In the genomic region with DNA sequence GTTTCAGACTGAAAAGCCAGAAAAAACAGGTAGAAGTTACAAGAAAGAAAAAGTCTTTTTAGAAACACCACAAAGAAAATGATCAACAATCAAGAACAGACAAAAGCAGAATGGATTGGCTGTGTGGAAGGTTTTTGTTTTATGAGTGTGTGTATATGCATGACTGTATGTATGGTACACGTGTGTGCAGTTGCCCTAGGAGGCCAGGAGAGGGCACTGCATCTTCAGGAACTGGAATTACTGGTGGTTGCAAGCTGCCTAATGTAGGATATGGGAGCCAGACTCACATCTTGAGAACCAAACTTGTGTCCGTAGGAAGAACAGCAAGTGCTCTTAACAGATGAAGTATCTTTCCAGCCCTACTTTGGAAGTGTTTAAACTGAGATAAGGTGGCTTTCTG, we compare ENCODE assay signal across 22 mouse cellular contexts. TPM values are rescaled to one million over a fixed set of nuclear protein-coding genes. Genes with fewer than 3 reads are reported as not detected.
DNase-seq lines count a peak whose midpoint lies in the region; ATAC-seq and TF ChIP-seq lines count a peak whose summit lies in the region.
"Had no signal": no experiment of that assay in that cellular context is flagged by ENCODE, and none has a peak within 500 bp of the region (broad histone marks: within the 10 kb centered on the region; RNA-seq: fewer than 3 reads in every experiment).

No protein-coding gene starts in this region.

- no peak for TF ChIP-seq EP300 in lung, postnatal 0 days (IDR thresholded peaks at IDR 0.05)
- TF ChIP-seq EP300 in MEL (IDR thresholded peaks at IDR 0.05; ENCODE audit: low read depth in 1 of 2, low read length in 2 of 2) = no peak
- no peak for TF ChIP-seq EP300 in stomach, postnatal 0 days (optimal IDR thresholded peaks at IDR 0.05)

- WGBS in hindbrain, postnatal 0 days = 93% methylated on average over 2 of the region's 2 CpGs
- WGBS in hindbrain, embryonic 10.5 days = 85% methylated on average over 2 of the region's 2 CpGs
- WGBS in lung, postnatal 0 days = 60% methylated on average over 2 of the region's 2 CpGs
- WGBS in stomach, postnatal 0 days = 92% methylated on average over 2 of the region's 2 CpGs

- H3K9ac ChIP-seq in hindbrain, postnatal 0 days (replicated peaks; ENCODE audit: low read length) = no peak overlapping the region
- H3K9ac ChIP-seq in lung, postnatal 0 days (replicated peaks; ENCODE audit: low read depth) = no peak overlapping the region
- no peak overlapping the region for H3K9ac ChIP-seq in MEL (ENCODE audit: control insufficient read depth, low read depth, low read length, poor library complexity, severe bottlenecking)
- H3K9ac ChIP-seq in stomach, postnatal 0 days (ENCODE audit: low read length) = no peak overlapping the region
- H3K9ac ChIP-seq: heart, embryonic 13.5 days; limb, embryonic 15.5 days; lung, embryonic 15.5 days; midbrain, embryonic 15.5 days had no signal

- no peak for TF ChIP-seq POLR2A in MEL (IDR thresholded peaks at IDR 0.05; ENCODE audit: control insufficient read depth in 1 of 2, insufficient read depth in 1 of 2, low read depth in 1 of 2, low read length in 2 of 2, poor library complexity in 1 of 2)

- TF ChIP-seq RAD21 in MEL (IDR thresholded peaks at IDR 0.05; ENCODE audit: low read depth, low read length) = no peak

- no peaks in the 10 kb centered on the region for H3K27me3 ChIP-seq in hindbrain, postnatal 0 days (ENCODE audit: insufficient read depth, low read length)
- H3K27me3 ChIP-seq in hindbrain, embryonic 10.5 days (ENCODE audit: insufficient read depth, poor library complexity, severe bottlenecking) = peaks cover 34% of the 10 kb centered on the region
- H3K27me3 ChIP-seq in lung, postnatal 0 days (replicated peaks; ENCODE audit: insufficient read depth, low read length) = no peaks in the 10 kb centered on the region
- no peaks in the 10 kb centered on the region for H3K27me3 ChIP-seq in MEL (ENCODE audit: control insufficient read depth in 1 of 2, insufficient read depth in 2 of 2, low read length in 2 of 2)
- no peaks in the 10 kb centered on the region for H3K27me3 ChIP-seq in stomach, postnatal 0 days (ENCODE audit: control insufficient read depth, insufficient read depth, low read length)
- H3K27me3 ChIP-seq: heart, embryonic 13.5 days; limb, embryonic 15.5 days; lung, embryonic 15.5 days; midbrain, embryonic 15.5 days had no signal

- H3K27ac ChIP-seq in hindbrain, postnatal 0 days = no peak overlapping the region
- H3K27ac ChIP-seq in hindbrain, embryonic 10.5 days = no peak overlapping the region
- no peak overlapping the region for H3K27ac ChIP-seq in lung, postnatal 0 days (ENCODE audit: low read length)
- no peak overlapping the region for H3K27ac ChIP-seq in MEL (ENCODE audit: control insufficient read depth, low read depth, low read length)
- H3K27ac ChIP-seq in stomach, postnatal 0 days (replicated peaks) = no peak overlapping the region
- H3K27ac ChIP-seq: heart, embryonic 13.5 days; limb, embryonic 15.5 days; lung, embryonic 15.5 days; midbrain, embryonic 15.5 days had no signal

- no peak overlapping the region for H3K4me2 ChIP-seq in hindbrain, postnatal 0 days (ENCODE audit: low read depth, low read length)
- no peak overlapping the region for H3K4me2 ChIP-seq in lung, postnatal 0 days (replicated peaks; ENCODE audit: low read depth, low read length)
- no peak overlapping the region for H3K4me2 ChIP-seq in stomach, postnatal 0 days (replicated peaks; ENCODE audit: low read depth)
- H3K4me2 ChIP-seq: heart, embryonic 13.5 days; limb, embryonic 15.5 days; lung, embryonic 15.5 days; midbrain, embryonic 15.5 days had no signal

- no peak for ATAC-seq in hindbrain, postnatal 0 days
- no peak for ATAC-seq in lung, postnatal 0 days
- ATAC-seq in stomach, postnatal 0 days (ENCODE audit: low FRiP score, low TSS enrichment) = no peak
- ATAC-seq: forebrain, embryonic 14.5 days; midbrain, embryonic 15.5 days had no signal

- peaks cover 3% of the 10 kb centered on the region; the same call in 1 of the 2 replicates for H3K4me1 ChIP-seq in hindbrain, postnatal 0 days (ENCODE audit: insufficient read depth, low read length)
- peaks cover 11% of the 10 kb centered on the region for H3K4me1 ChIP-seq in hindbrain, embryonic 10.5 days (replicated peaks)
- no peaks in the 10 kb centered on the region for H3K4me1 ChIP-seq in lung, postnatal 0 days (ENCODE audit: insufficient read depth, low read depth, low read length)
- H3K4me1 ChIP-seq in MEL (ENCODE audit: control insufficient read depth in 1 of 2, insufficient read depth in 2 of 2, low read length in 2 of 2) = peaks cover 9 to 18% of the 10 kb centered on the region in 2 experiments; a peak in 3 of 4 replicates
- no peaks in the 10 kb centered on the region for H3K4me1 ChIP-seq in stomach, postnatal 0 days (replicated peaks; ENCODE audit: control insufficient read depth, insufficient read depth)

- H3K36me3 ChIP-seq in hindbrain, postnatal 0 days (ENCODE audit: insufficient read depth, low read length) = no peaks in the 10 kb centered on the region
- peaks cover 3% of the 10 kb centered on the region; the same call in 1 of the 2 replicates for H3K36me3 ChIP-seq in hindbrain, embryonic 10.5 days
- H3K36me3 ChIP-seq in lung, postnatal 0 days (ENCODE audit: insufficient read depth, low read length) = no peaks in the 10 kb centered on the region
- H3K36me3 ChIP-seq in MEL (ENCODE audit: control insufficient read depth in 1 of 2, insufficient read depth in 2 of 2, low read length in 2 of 2) = peaks cover 0 to 25% of the 10 kb centered on the region in 2 experiments; a peak in 2 of 4 replicates
- no peaks in the 10 kb centered on the region for H3K36me3 ChIP-seq in stomach, postnatal 0 days (ENCODE audit: control insufficient read depth, insufficient read depth, low read length)
- H3K36me3 ChIP-seq: limb, embryonic 15.5 days; lung, embryonic 15.5 days; midbrain, embryonic 15.5 days had no signal

- H3K9me3 ChIP-seq in hindbrain, postnatal 0 days (ENCODE audit: low read length) = no peaks in the 10 kb centered on the region
- H3K9me3 ChIP-seq in hindbrain, embryonic 10.5 days = 0 out of 2 replicates have a peak, but pooled peaks cover 5% of the 10 kb centered on the region
- no peaks in the 10 kb centered on the region for H3K9me3 ChIP-seq in lung, postnatal 0 days (ENCODE audit: low read length)
- H3K9me3 ChIP-seq in MEL (replicated peaks; ENCODE audit: insufficient read depth, low read length) = no peaks in the 10 kb centered on the region
- H3K9me3 ChIP-seq in stomach, postnatal 0 days (ENCODE audit: control insufficient read depth, low read length) = no peaks in the 10 kb centered on the region
- H3K9me3 ChIP-seq: heart, embryonic 13.5 days; limb, embryonic 15.5 days; lung, embryonic 15.5 days; midbrain, embryonic 15.5 days had no signal

- H3K79me2 ChIP-seq in MEL (ENCODE audit: control insufficient read depth, insufficient read depth, low read length, poor library complexity) = no peaks in the 10 kb centered on the region

- peak; percentile 40 for TF ChIP-seq CTCF in hindbrain, postnatal 0 days (IDR thresholded peaks at IDR 0.05; ENCODE audit: low read depth)
- 0 out of 2 replicates have a peak, but pooled peaks have one; percentile 8 for TF ChIP-seq CTCF in lung, postnatal 0 days (IDR thresholded peaks at IDR 0.05)
- TF ChIP-seq CTCF in MEL (IDR thresholded peaks at IDR 0.05 in 2 of 3, conservative IDR thresholded peaks at IDR 0.05 in 1 of 3; ENCODE audit: control insufficient read depth in 1 of 3, insufficient read depth in 1 of 3, low read depth in 2 of 3, low read length in 3 of 3, poor library complexity in 1 of 3, severe bottlenecking in 1 of 3) = peak; percentile 26 to 45 (median 35); a peak in 5 of 6 replicates
- peak; percentile 27 for TF ChIP-seq CTCF in stomach, postnatal 0 days (IDR thresholded peaks at IDR 0.05; ENCODE audit: low read depth)

- DNase-seq in hindbrain, postnatal 0 days (ENCODE audit: low spot score) = no peak
- no peak for DNase-seq in hindbrain, embryonic 10.5 days (ENCODE audit: low spot score)
- DNase-seq in lung, postnatal 0 days (ENCODE audit: low spot score) = no peak
- DNase-seq in lung, postnatal 36 days = no peak
- peak; percentile 42 for DNase-seq in MEL (ENCODE audit: low read depth, low spot score)
- DNase-seq in stomach, postnatal 0 days (ENCODE audit: low spot score) = no peak
- no peak for DNase-seq in layer of hippocampus, adult 9-10 months (ENCODE audit: low spot score)
- DNase-seq: gastrocnemius, postnatal 36 days; kidney, postnatal 25 days; right cerebral cortex, adult 18-20 months had no signal

- no peak overlapping the region for H3K4me3 ChIP-seq in hindbrain, postnatal 0 days (ENCODE audit: low read length)
- H3K4me3 ChIP-seq in hindbrain, embryonic 10.5 days = no peak overlapping the region
- H3K4me3 ChIP-seq in lung, postnatal 0 days (ENCODE audit: low read depth, low read length) = no peak overlapping the region
- H3K4me3 ChIP-seq in MEL (ENCODE audit: control insufficient read depth in 1 of 2, insufficient read depth in 1 of 2, low read depth in 2 of 2, low read length in 2 of 2) = no peak overlapping the region
- no peak overlapping the region for H3K4me3 ChIP-seq in stomach, postnatal 0 days (ENCODE audit: low read depth, low read length)
- H3K4me3 ChIP-seq: heart, embryonic 13.5 days; limb, embryonic 15.5 days; lung, embryonic 15.5 days; midbrain, embryonic 15.5 days had no signal

RNA-seq across cellular contexts. Expression of gene 4921507P07Rik, which starts 2.1 kb away (rescaled TPM):
- total RNA-seq in hindbrain, postnatal 0 days (2014; rRNA removed) = 2.0 and 3.1 TPM in 2 replicates
- polyA plus RNA-seq in hindbrain, postnatal 0 days (2015; fragmentation: Nextera tagmentation; extraction: Ambion mirVana) = 2.6 and 3.4 TPM in 2 replicates
- polyA plus RNA-seq in hindbrain, embryonic 10.5 days (2016; fragmentation: Nextera tagmentation; extraction: Ambion mirVana) = 0.39 and 0.93 TPM in 2 replicates
- polyA plus RNA-seq in lung, postnatal 0 days (2015; fragmentation: Nextera tagmentation; extraction: Ambion mirVana) = 0.38 and 0.63 TPM in 2 replicates
- total RNA-seq in MEL (2012; rRNA removed) = 0.65 and 0.89 TPM in 2 replicates
- 1 to 10 TPM in 1 of 2 experiments, not detected in 1; 1.5 TPM for polyA plus RNA-seq in MEL (2012; ENCODE audit: insufficient read depth in 1 of 2, insufficient read length in 2 of 2, low read depth in 1 of 2, low replicate concordance in 2 of 2, missing spikeins in 1 of 2)
- polyA plus RNA-seq in stomach, postnatal 0 days (2015; fragmentation: Nextera tagmentation; extraction: Ambion mirVana) = 0.64 and 0.70 TPM in 2 replicates
- total RNA-seq: CH12.LX had no signal

RNA-seq across cellular contexts. Expression of gene Cycs, which starts 28.0 kb away (rescaled TPM):
- 24.5 and 25.6 TPM in 2 replicates for total RNA-seq in hindbrain, postnatal 0 days (2014; rRNA removed)
- 94.0 TPM in 2 replicates for polyA plus RNA-seq in hindbrain, postnatal 0 days (2015; fragmentation: Nextera tagmentation; extraction: Ambion mirVana)
- polyA plus RNA-seq in hindbrain, embryonic 10.5 days (2016; fragmentation: Nextera tagmentation; extraction: Ambion mirVana) = 75.5 and 82.5 TPM in 2 replicates
- polyA plus RNA-seq in lung, postnatal 0 days (2015; fragmentation: Nextera tagmentation; extraction: Ambion mirVana) = 37.1 and 39.3 TPM in 2 replicates
- total RNA-seq in MEL (2012; rRNA removed) = 83.0 and 85.3 TPM in 2 replicates
- polyA plus RNA-seq in MEL (2012; ENCODE audit: insufficient read depth in 1 of 2, insufficient read length in 2 of 2, low read depth in 1 of 2, low replicate concordance in 2 of 2, missing spikeins in 1 of 2) = 100 to 1,000 TPM in 1 of 2 experiments, 10 to 100 TPM in 1; 28.0 to 139 TPM
- polyA plus RNA-seq in stomach, postnatal 0 days (2015; fragmentation: Nextera tagmentation; extraction: Ambion mirVana) = 79.1 and 84.4 TPM in 2 replicates

RNA-seq across cellular contexts. Expression of gene Npvf, which starts 59.9 kb away (rescaled TPM):
- not detected in 2 replicates for total RNA-seq in hindbrain, postnatal 0 days (2014; rRNA removed)
- 0.23 TPM in 1 of 2 replicates, not detected in the other for polyA plus RNA-seq in hindbrain, postnatal 0 days (2015; fragmentation: Nextera tagmentation; extraction: Ambion mirVana)
- not detected in 2 replicates for polyA plus RNA-seq in hindbrain, embryonic 10.5 days (2016; fragmentation: Nextera tagmentation; extraction: Ambion mirVana)
- polyA plus RNA-seq in lung, postnatal 0 days (2015; fragmentation: Nextera tagmentation; extraction: Ambion mirVana) = not detected in 2 replicates
- not detected in 2 replicates for total RNA-seq in MEL (2012; rRNA removed)
- not detected for polyA plus RNA-seq in MEL (2012; ENCODE audit: insufficient read depth in 1 of 2, insufficient read length in 2 of 2, low read depth in 1 of 2, low replicate concordance in 2 of 2, missing spikeins in 1 of 2)
- polyA plus RNA-seq in stomach, postnatal 0 days (2015; fragmentation: Nextera tagmentation; extraction: Ambion mirVana) = not detected in 2 replicates
- total RNA-seq: adrenal gland, postnatal 4 days; CH12.LX; gastrocnemius, postnatal 36 days; hematopoietic stem cell, adult 5-6 weeks; layer of hippocampus, postnatal 10 days; left cerebral cortex, postnatal 14 days; megakaryocyte, adult 5-6 weeks had no signal
- polyA plus RNA-seq: heart, embryonic 13.5 days; intestine, embryonic 14.5 days; limb, embryonic 15.5 days; lung, embryonic 15.5 days had no signal
